Mouse (Mus musculus): ENCODE measurements around the gene Sept6.
A peak's percentile ranks its signal among the peaks of the same experiment; 100 is the strongest.
"Not testable (repeated sequence)": the region's sequence is repeated elsewhere in the genome, so short reads cannot be mapped to it uniquely, and the experiment has no call there.

Gene Sept6

GRCm38 (mm10) chrX:36969501-36969900 lies 22.1 kb downstream of the Sept6 start:
- DNase-seq, result no peak

GRCm38 (mm10) chrX:36956674-36957073 lies 34.9 kb downstream of the Sept6 start:
- DNase-seq, result no peak

GRCm38 (mm10) chrX:36941106-36941505 lies 50.5 kb downstream of the Sept6 start:
- no peak for DNase-seq

- peak; percentile 10 to 23 for DNase-seq
Observed at GRCm38 (mm10) chrX:36939806-36940413, 51.7 kb downstream of the Sept6 start.

GRCm38 (mm10) chrX:36935326-36935966 lies 56.1 kb downstream of the Sept6 start:
- DNase-seq, result no peak

GRCm38 (mm10) chrX:36930574-36930973 lies 61.0 kb downstream of the Sept6 start:
- DNase-seq, result peak in 1 of 2 experiments; percentile 8

- no peak for DNase-seq
Observed at GRCm38 (mm10) chrX:36929694-36930093, 61.9 kb downstream of the Sept6 start.

- no peak for DNase-seq
Observed at GRCm38 (mm10) chrX:36928791-36929190, 62.8 kb downstream of the Sept6 start.

- no peak for DNase-seq
Observed at GRCm38 (mm10) chrX:36921346-36921745, 70.2 kb downstream of the Sept6 start.

- DNase-seq, result no peak
Observed at GRCm38 (mm10) chrX:36917749-36918148, 73.8 kb downstream of the Sept6 start.

- DNase-seq, result peak in 1 of 2 experiments; percentile 35
Observed at GRCm38 (mm10) chrX:36911343-36911742, 80.3 kb downstream of the Sept6 start.

- no peak for DNase-seq
Observed at GRCm38 (mm10) chrX:36906539-36906938, 85.1 kb downstream of the Sept6 start.

- peak; percentile 92 to 93 for DNase-seq
Observed at GRCm38 (mm10) chrX:36903115-36903768, 88.4 kb downstream of the Sept6 start.

GRCm38 (mm10) chrX:36902321-36903114 lies 89.1 kb downstream of the Sept6 start, which contains the start of gene Nkrf:
Gene Nkrf, minus strand, starts transcription at chrX:36902899.
- no peak for DNase-seq

- DNase-seq, result no peak
Observed at GRCm38 (mm10) chrX:36901655-36902054, 89.9 kb downstream of the Sept6 start.

- DNase-seq, result not testable (repeated sequence)
Observed at GRCm38 (mm10) chrX:36898931-36899330, 92.7 kb downstream of the Sept6 start.

- no peak for DNase-seq
Observed at GRCm38 (mm10) chrX:36884719-36885118, 106.9 kb downstream of the Sept6 start.

- no peak for DNase-seq
Observed at GRCm38 (mm10) chrX:36874704-36875128, 116.9 kb downstream of the Sept6 start.

- DNase-seq, result peak; percentile 88 to 93
Observed at GRCm38 (mm10) chrX:36874178-36874696, 117.4 kb downstream of the Sept6 start.

GRCm38 (mm10) chrX:36873765-36874164 lies 117.8 kb downstream of the Sept6 start, which contains the start of the genes Ube2a and C330007P06Rik:
Gene Ube2a, plus strand, starts transcription at chrX:36873900.
Gene C330007P06Rik, minus strand, starts transcription at chrX:36874111.
- DNase-seq, result no peak

- DNase-seq, result no peak
Observed at GRCm38 (mm10) chrX:36870372-36870771, 121.2 kb downstream of the Sept6 start.

- no peak for DNase-seq
Observed at GRCm38 (mm10) chrX:36864609-36865328, 126.8 kb downstream of the Sept6 start.

Data from kidney, adult 8-10 months (tissue).